Mouse (Mus musculus) cerebellum, adult 2 months (tissue): ENCODE data around the gene Igtp.

Source experiments
- CTCF ChIP-seq: fragments of 200-500 bp; IDR thresholded peaks from 2 replicates; pipeline ENCODE4 v1.5.1; 2011; ENCODE audit warnings: low read depth, mild to moderate bottlenecking, control low read depth, low read length, moderate library complexity, borderline replicate concordance; ENCODE audit not compliant: insufficient read depth
- POLR2A ChIP-seq: fragments of 200-500 bp; IDR thresholded peaks from 2 replicates; pipeline ENCODE4 v1.6.1; 2011; ENCODE audit warnings: low read length, control low read depth, borderline replicate concordance; ENCODE audit not compliant: insufficient read depth

DNA sequence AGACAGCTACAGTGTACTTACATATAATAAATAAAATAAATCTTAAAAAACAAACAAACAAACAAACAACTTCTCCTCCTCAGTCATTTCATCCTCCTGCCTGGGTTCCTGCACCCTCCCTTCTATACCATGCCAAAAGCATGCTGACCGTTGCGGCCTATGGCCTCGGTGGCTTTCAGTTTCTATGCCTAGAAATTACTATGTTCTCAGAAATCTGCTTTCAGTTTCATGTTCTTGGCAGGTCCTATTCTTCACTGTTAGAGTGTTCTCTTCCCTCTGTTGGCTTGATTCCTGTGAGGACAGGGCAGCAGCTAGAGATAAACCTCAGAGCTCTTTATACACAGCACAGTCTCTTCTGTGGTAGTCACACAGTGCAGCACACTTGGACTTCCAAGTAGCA lies 15.8 kb upstream of the Igtp start:
- TF ChIP-seq POLR2A (no peak), CTCF (no peak)
